Mouse (Mus musculus): ENCODE results near the gene Krtap3-1. TPM values are rescaled to one million over a fixed set of nuclear protein-coding genes. Genes with fewer than 3 reads are reported as not detected.

Krtap3-1 gene
- polyA plus RNA-seq, 1 experiment from 2014 or later: not detected

Other genes with a start within 250 kb of the Krtap3-1 start
- gene Krt25, start 243.7 kb downstream of the Krtap3-1 start, polyA plus RNA-seq (2015; fragmentation: Nextera tagmentation; extraction: Ambion mirVana): not detected in 2 replicates
- 0.09 TPM in 1 of 2 replicates, not detected in the other for gene Krt26, start 228.7 kb downstream of the Krtap3-1 start, polyA plus RNA-seq (2015; fragmentation: Nextera tagmentation; extraction: Ambion mirVana)
- not detected in 2 replicates for gene Krt27, start 215.5 kb downstream of the Krtap3-1 start, polyA plus RNA-seq (2015; fragmentation: Nextera tagmentation; extraction: Ambion mirVana)
- 0.17 and 0.21 TPM in 2 replicates for gene Krt28, start 191.7 kb downstream of the Krtap3-1 start, polyA plus RNA-seq (2015; fragmentation: Nextera tagmentation; extraction: Ambion mirVana)
- gene Krt10, start 177.3 kb downstream of the Krtap3-1 start, polyA plus RNA-seq (2015; fragmentation: Nextera tagmentation; extraction: Ambion mirVana): 31.4 and 39.8 TPM in 2 replicates
- 0.15 TPM in 1 of 2 replicates, not detected in the other for gene Krt12, start 144.4 kb downstream of the Krtap3-1 start, polyA plus RNA-seq (2015; fragmentation: Nextera tagmentation; extraction: Ambion mirVana)
- gene Krt20, start 128.5 kb downstream of the Krtap3-1 start, polyA plus RNA-seq (2015; fragmentation: Nextera tagmentation; extraction: Ambion mirVana): 0.11 TPM in 1 of 2 replicates, not detected in the other
- gene Krt23, start 73.5 kb downstream of the Krtap3-1 start, polyA plus RNA-seq (2015; fragmentation: Nextera tagmentation; extraction: Ambion mirVana): not detected in 2 replicates
- not detected in 2 replicates for gene Krt39, start 45.3 kb downstream of the Krtap3-1 start, polyA plus RNA-seq (2015; fragmentation: Nextera tagmentation; extraction: Ambion mirVana)
- gene Krt40, start 23.5 kb downstream of the Krtap3-1 start, polyA plus RNA-seq (2015; fragmentation: Nextera tagmentation; extraction: Ambion mirVana): not detected in 2 replicates
- not detected in 2 replicates for gene Krtap3-3, start 15.8 kb downstream of the Krtap3-1 start, polyA plus RNA-seq (2015; fragmentation: Nextera tagmentation; extraction: Ambion mirVana)
- gene Krtap3-2, start 9.8 kb downstream of the Krtap3-1 start, polyA plus RNA-seq (2015; fragmentation: Nextera tagmentation; extraction: Ambion mirVana): not detected in 2 replicates
- not detected in 2 replicates for gene Gm11939, start 7.2 kb downstream of the Krtap3-1 start, polyA plus RNA-seq (2015; fragmentation: Nextera tagmentation; extraction: Ambion mirVana)
- gene Krtap1-5, start 14.4 kb upstream of the Krtap3-1 start, polyA plus RNA-seq (2015; fragmentation: Nextera tagmentation; extraction: Ambion mirVana): not detected in 2 replicates
- gene Krtap1-4, start 17.0 kb upstream of the Krtap3-1 start, polyA plus RNA-seq (2015; fragmentation: Nextera tagmentation; extraction: Ambion mirVana): not detected in 2 replicates
- gene Krtap1-3, start 24.7 kb upstream of the Krtap3-1 start, polyA plus RNA-seq (2015; fragmentation: Nextera tagmentation; extraction: Ambion mirVana): not detected in 2 replicates
- not detected in 2 replicates for gene Krtap9-3, start 31.5 kb upstream of the Krtap3-1 start, polyA plus RNA-seq (2015; fragmentation: Nextera tagmentation; extraction: Ambion mirVana)
- gene Gm11938, start 36.7 kb upstream of the Krtap3-1 start, polyA plus RNA-seq (2015; fragmentation: Nextera tagmentation; extraction: Ambion mirVana): not detected in 2 replicates
- not detected in 2 replicates for gene Gm11937, start 43.6 kb upstream of the Krtap3-1 start, polyA plus RNA-seq (2015; fragmentation: Nextera tagmentation; extraction: Ambion mirVana)
- not detected in 2 replicates for gene Krtap2-4, start 48.2 kb upstream of the Krtap3-1 start, polyA plus RNA-seq (2015; fragmentation: Nextera tagmentation; extraction: Ambion mirVana)
- not detected in 2 replicates for gene Gm11562, start 53.8 kb upstream of the Krtap3-1 start, polyA plus RNA-seq (2015; fragmentation: Nextera tagmentation; extraction: Ambion mirVana)
- gene Krtap4-1, start 61.6 kb upstream of the Krtap3-1 start, polyA plus RNA-seq (2015; fragmentation: Nextera tagmentation; extraction: Ambion mirVana): not detected in 2 replicates
- not detected in 2 replicates for gene Krtap4-2, start 68.5 kb upstream of the Krtap3-1 start, polyA plus RNA-seq (2015; fragmentation: Nextera tagmentation; extraction: Ambion mirVana)
- gene Krtap4-7, start 77.5 kb upstream of the Krtap3-1 start, polyA plus RNA-seq (2015; fragmentation: Nextera tagmentation; extraction: Ambion mirVana): not detected in 2 replicates
- gene Gm11555, start 83.6 kb upstream of the Krtap3-1 start, polyA plus RNA-seq (2015; fragmentation: Nextera tagmentation; extraction: Ambion mirVana): not detected in 2 replicates
- gene Gm11563, start 92.3 kb upstream of the Krtap3-1 start, polyA plus RNA-seq (2015; fragmentation: Nextera tagmentation; extraction: Ambion mirVana): not detected in 2 replicates
- gene Krtap4-6, start 99.3 kb upstream of the Krtap3-1 start, polyA plus RNA-seq (2015; fragmentation: Nextera tagmentation; extraction: Ambion mirVana): not detected in 2 replicates
- gene Gm14190, start 124.1 kb upstream of the Krtap3-1 start, polyA plus RNA-seq (2015; fragmentation: Nextera tagmentation; extraction: Ambion mirVana): not detected in 2 replicates
- gene Gm14180, start 167.7 kb upstream of the Krtap3-1 start, polyA plus RNA-seq (2015; fragmentation: Nextera tagmentation; extraction: Ambion mirVana): not detected in 2 replicates
- not detected in 2 replicates for gene Gm11595, start 206.3 kb upstream of the Krtap3-1 start, polyA plus RNA-seq (2015; fragmentation: Nextera tagmentation; extraction: Ambion mirVana)
- gene Krtap4-8, start 214.1 kb upstream of the Krtap3-1 start, polyA plus RNA-seq (2015; fragmentation: Nextera tagmentation; extraction: Ambion mirVana): not detected in 2 replicates
- not detected in 2 replicates for gene Krtap4-9, start 218.6 kb upstream of the Krtap3-1 start, polyA plus RNA-seq (2015; fragmentation: Nextera tagmentation; extraction: Ambion mirVana)
- not detected in 2 replicates for gene Gm11596, start 226.8 kb upstream of the Krtap3-1 start, polyA plus RNA-seq (2015; fragmentation: Nextera tagmentation; extraction: Ambion mirVana)
- gene Gm11569, start 232.3 kb upstream of the Krtap3-1 start, polyA plus RNA-seq (2015; fragmentation: Nextera tagmentation; extraction: Ambion mirVana): not detected in 2 replicates
- not detected in 2 replicates for gene Gm11554, start 237.8 kb upstream of the Krtap3-1 start, polyA plus RNA-seq (2015; fragmentation: Nextera tagmentation; extraction: Ambion mirVana)
- not detected in 2 replicates for gene Krtap4-13, start 243.3 kb upstream of the Krtap3-1 start, polyA plus RNA-seq (2015; fragmentation: Nextera tagmentation; extraction: Ambion mirVana)
- gene Gm11564, start 249.0 kb upstream of the Krtap3-1 start, polyA plus RNA-seq (2015; fragmentation: Nextera tagmentation; extraction: Ambion mirVana): not detected in 2 replicates

Measured in forebrain, embryonic 13.5 days (tissue).